Mouse (Mus musculus) kidney, postnatal 0 days (tissue): Measurements from ENCODE around the gene Acbd3. TPM values are rescaled to one million over a fixed set of nuclear protein-coding genes. Genes with fewer than 3 reads are reported as not detected.
A peak's percentile ranks its signal among the peaks of the same experiment; 100 is the strongest.

Source experiments
- ATAC-seq: fragments of 200-750 bp; cut with Nextera tagmentation; replicated peaks from 2 replicates; pipeline ENCODE4 v1.8.0; 2017; ENCODE audit warnings: low read depth, moderate number of reproducible peaks, moderate TSS enrichment, moderate library complexity; ENCODE audit not compliant: low FRiP score
- DNase-seq: peaks from one replicate; pipeline ENCODE4 v3.0.0-alpha.2; 2016; ENCODE audit warnings: low spot score
- H3K27ac ChIP-seq: fragments of 300-500 bp; sonication (generic); 2 replicates; pipeline ENCODE4 v1.5.1; 2014; ENCODE audit warnings: mild to moderate bottlenecking
- H3K27me3 ChIP-seq: fragments of 300-500 bp; sonication (generic); 2 replicates; pipeline ENCODE4 v1.6.1; 2014; ENCODE audit warnings: low read length, mixed read lengths; ENCODE audit not compliant: insufficient read depth
- H3K36me3 ChIP-seq: fragments of 300-500 bp; sonication (generic); 2 replicates; pipeline ENCODE4 v1.6.1; 2014; ENCODE audit warnings: low read length, mixed read lengths; ENCODE audit not compliant: insufficient read depth
- H3K4me1 ChIP-seq: fragments of 300-500 bp; sonication (generic); replicated peaks from 2 replicates; pipeline ENCODE4 v1.6.1; 2014; ENCODE audit warnings: antibody characterized with exemption, low read length, mixed read lengths; ENCODE audit not compliant: insufficient read depth
- H3K4me2 ChIP-seq: fragments of 300-500 bp; sonication (generic); 2 replicates; pipeline ENCODE4 v1.6.1; 2014; ENCODE audit warnings: mild to moderate bottlenecking, low read length, moderate library complexity, mixed read lengths
- H3K4me3 ChIP-seq: fragments of 300-500 bp; sonication (generic); replicated peaks from 2 replicates; pipeline ENCODE4 v1.5.1; 2014; ENCODE audit warnings: low read depth, low read length
- H3K9ac ChIP-seq: fragments of 300-500 bp; sonication (generic); 2 replicates; pipeline ENCODE4 v1.6.1; 2014; ENCODE audit warnings: low read depth, low read length
- H3K9me3 ChIP-seq: fragments of 300-500 bp; sonication (generic); replicated peaks from 2 replicates; pipeline ENCODE4 v1.6.1; 2016; ENCODE audit warnings: low read length, inconsistent platforms, mixed read lengths
- CTCF ChIP-seq: IDR thresholded peaks from 2 replicates; pipeline ENCODE4 v1.5.1; 2016; ENCODE audit warnings: antibody characterized with exemption, low read depth, mild to moderate bottlenecking, moderate library complexity
- WGBS: fragments of 180-500 bp; shearing (Covaris S2); extraction: QIAGEN DNeasy Blood & Tissue Kit; methylation state at CpG from one replicate; pipeline ENCODE4 v1.1.7; 2014; 5-methylcytosine and 5-hydroxymethylcytosine counted together
- polyA plus RNA-seq: library from polyadenylated mRNA; unstranded; fragments of >200 nt; fragmentation: Nextera tagmentation; extraction: Ambion mirVana; gene quantifications from 2 replicates; pipeline ENCODE4 v1.2.1, GENCODE M21; 2015

Acbd3 gene
- polyA plus RNA-seq, 1 experiment from 2014 or later = 18.5 TPM

- Histone ChIP-seq H3K4me1 (peaks cover 8% of the 10 kb centered on the region; the same call in 1 of the 2 replicates), H3K9me3 (no peaks in the 10 kb centered on the region), H3K27ac (peak overlapping the region; percentile 97), H3K9ac (peak overlapping the region; percentile 82), H3K4me3 (peak overlapping the region; percentile 57), H3K27me3 (no peaks in the 10 kb centered on the region), H3K4me2 (peak overlapping the region; percentile 89), H3K36me3 (no peaks in the 10 kb centered on the region)
- WGBS = under 1% methylated on average over 56 of the region's 56 CpGs
- DNase-seq (peak; percentile 97), ATAC-seq (peak; percentile 88)
- peak; percentile 74 for TF ChIP-seq CTCF
Measured at GRCm38 (mm10) chr1:180777660-180778402, 52.0 kb downstream of the Acbd3 start.

- no peaks in the 10 kb centered on the region for H3K36me3 ChIP-seq
- peak overlapping the region; percentile 82 for H3K9ac ChIP-seq
- H3K9me3 ChIP-seq = no peaks in the 10 kb centered on the region
- TF ChIP-seq CTCF = no peak
- DNase-seq (no peak), ATAC-seq (no peak)
- H3K27ac ChIP-seq = peak overlapping the region; percentile 97
- H3K4me2 ChIP-seq = peak overlapping the region; percentile 89
- H3K4me1 ChIP-seq = peaks cover 8% of the 10 kb centered on the region; the same call in 1 of the 2 replicates
- peak overlapping the region; percentile 57 for H3K4me3 ChIP-seq
- WGBS = 0% methylated on average over 13 of the region's 13 CpGs
- no peaks in the 10 kb centered on the region for H3K27me3 ChIP-seq
Measured at GRCm38 (mm10) chr1:180778403-180778754, 52.5 kb downstream of the Acbd3 start.

- Histone ChIP-seq H3K36me3 (no peaks in the 10 kb centered on the region), H3K4me1 (peaks cover 8% of the 10 kb centered on the region; the same call in 1 of the 2 replicates), H3K9ac (no peak overlapping the region), H3K4me3 (no peak overlapping the region), H3K27me3 (no peaks in the 10 kb centered on the region), H3K4me2 (peak overlapping the region; percentile 89; the same call in 1 of the 2 replicates), H3K27ac (no peak overlapping the region; the same call in 1 of the 2 replicates), H3K9me3 (no peaks in the 10 kb centered on the region)
- DNase-seq (no peak), ATAC-seq (no peak)
- 84% methylated on average over 10 of the region's 10 CpGs for WGBS
- no peak for TF ChIP-seq CTCF
Measured at GRCm38 (mm10) chr1:180778941-180779340, 53.1 kb downstream of the Acbd3 start.

- H3K4me1 ChIP-seq = peaks cover 8% of the 10 kb centered on the region; the same call in 1 of the 2 replicates
- 63% methylated on average over 8 of the region's 8 CpGs for WGBS
- H3K36me3 ChIP-seq = no peaks in the 10 kb centered on the region
- ATAC-seq (no peak), DNase-seq (no peak)
- H3K9me3 ChIP-seq = no peaks in the 10 kb centered on the region
- no peak for TF ChIP-seq CTCF
- no peak overlapping the region for H3K4me2 ChIP-seq
- no peaks in the 10 kb centered on the region for H3K27me3 ChIP-seq
- H3K27ac ChIP-seq = no peak overlapping the region
- no peak overlapping the region for H3K4me3 ChIP-seq
- no peak overlapping the region for H3K9ac ChIP-seq
Measured at GRCm38 (mm10) chr1:180780291-180780690, 54.4 kb downstream of the Acbd3 start.

- 70% methylated on average over 5 of the region's 5 CpGs for WGBS
- Histone ChIP-seq H3K4me3 (no peak overlapping the region), H3K4me1 (0 out of 2 replicates have a peak, but pooled peaks cover 5% of the 10 kb centered on the region), H3K9ac (no peak overlapping the region), H3K27me3 (no peaks in the 10 kb centered on the region), H3K27ac (no peak overlapping the region), H3K9me3 (no peaks in the 10 kb centered on the region), H3K4me2 (no peak overlapping the region), H3K36me3 (no peaks in the 10 kb centered on the region)
- no peak for ATAC-seq
- no peak for TF ChIP-seq CTCF
- DNase-seq = no peak
Measured at GRCm38 (mm10) chr1:180781250-180781649, 55.4 kb downstream of the Acbd3 start.

GRCm38 (mm10) chr1:180782906-180783579, 57.2 kb downstream of the Acbd3 start:
- H3K9ac ChIP-seq = 0 out of 2 replicates have a peak overlapping the region, but pooled peaks have one; percentile 2
- no peaks in the 10 kb centered on the region for H3K27me3 ChIP-seq
- no peak for TF ChIP-seq CTCF
- H3K4me3 ChIP-seq = no peak overlapping the region
- H3K27ac ChIP-seq = peak overlapping the region; percentile 85
- H3K9me3 ChIP-seq = no peaks in the 10 kb centered on the region
- peak; percentile 50 for DNase-seq
- H3K4me1 ChIP-seq = no peaks in the 10 kb centered on the region
- ATAC-seq = peak; percentile 61; the same call in 1 of the 2 replicates
- WGBS = 38% methylated on average over 9 of the region's 9 CpGs
- no peaks in the 10 kb centered on the region for H3K36me3 ChIP-seq
- H3K4me2 ChIP-seq = no peak overlapping the region
